Mouse (Mus musculus) neural tube, embryonic 13.5 days (tissue): Measurements from ENCODE around the gene Efcab5. TPM values are rescaled to one million over a fixed set of nuclear protein-coding genes. Genes with fewer than 3 reads are reported as not detected.
"Not testable (repeated sequence)": the region's sequence is repeated elsewhere in the genome, so short reads cannot be mapped to it uniquely, and the experiment has no call there.

Experiments used
- ATAC-seq: fragments of 200-750 bp; cut with Nextera tagmentation; 2 replicates; pipeline ENCODE4 v1.8.0; 2017; ENCODE audit warnings: low read depth, mild to moderate bottlenecking, moderate TSS enrichment, moderate library complexity
- H3K27ac ChIP-seq: fragments of 300-500 bp; sonication (generic); replicated peaks from 2 replicates; pipeline ENCODE4 v1.5.1; 2015; ENCODE audit warnings: moderate library complexity, mild to moderate bottlenecking, inconsistent platforms
- H3K27me3 ChIP-seq: fragments of 300-500 bp; sonication (generic); 2 replicates; pipeline ENCODE4 v1.6.1; 2015; ENCODE audit warnings: mild to moderate bottlenecking, inconsistent platforms
- H3K36me3 ChIP-seq: fragments of 300-500 bp; sonication (generic); 2 replicates; pipeline ENCODE4 v1.6.1; 2015; ENCODE audit warnings: mild to moderate bottlenecking, inconsistent platforms
- H3K4me1 ChIP-seq: fragments of 300-500 bp; sonication (generic); replicated peaks from 2 replicates; pipeline ENCODE4 v1.6.1; 2015; ENCODE audit warnings: inconsistent platforms
- H3K4me2 ChIP-seq: fragments of 300-500 bp; sonication (generic); 2 replicates; pipeline ENCODE4 v1.6.1; 2015; ENCODE audit warnings: inconsistent platforms, mild to moderate bottlenecking, moderate library complexity
- H3K4me3 ChIP-seq: fragments of 300-500 bp; sonication (generic); 2 replicates; pipeline ENCODE4 v1.5.1; 2015; ENCODE audit warnings: mild to moderate bottlenecking, inconsistent platforms
- H3K9ac ChIP-seq: fragments of 300-500 bp; sonication (generic); 2 replicates; pipeline ENCODE4 v1.6.1; 2015; ENCODE audit warnings: moderate library complexity, mild to moderate bottlenecking, inconsistent platforms
- H3K9me3 ChIP-seq: fragments of 300-500 bp; sonication (generic); 2 replicates; pipeline ENCODE4 v1.6.1; 2016; ENCODE audit warnings: inconsistent platforms
- WGBS: fragments of 180-500 bp; shearing (Covaris S2); methylation state at CpG from one replicate; pipeline ENCODE4 v1.1.7; 2015; 5-methylcytosine and 5-hydroxymethylcytosine counted together
- polyA plus RNA-seq: library from polyadenylated mRNA; unstranded; fragments of >200 nt; fragmentation: Nextera tagmentation; extraction: Ambion mirVana; gene quantifications from 2 replicates; pipeline ENCODE4 v1.2.1, GENCODE M21; 2015

The Efcab5 gene
- polyA plus RNA-seq, 1 experiment from 2014 or later = 0.29 TPM

- Histone ChIP-seq H3K9ac (no peak overlapping the region), H3K36me3 (no peaks in the 10 kb centered on the region), H3K4me3 (no peak overlapping the region), H3K4me1 (no peaks in the 10 kb centered on the region), H3K27me3 (no peaks in the 10 kb centered on the region), H3K27ac (no peak overlapping the region), H3K4me2 (no peak overlapping the region), H3K9me3 (no peaks in the 10 kb centered on the region)
- 34% methylated on average over 4 of the region's 4 CpGs for WGBS
- ATAC-seq = no peak
Measured at GRCm38 (mm10) chr11:77173731-77174130, 15.0 kb downstream of the Efcab5 start.

DNA sequence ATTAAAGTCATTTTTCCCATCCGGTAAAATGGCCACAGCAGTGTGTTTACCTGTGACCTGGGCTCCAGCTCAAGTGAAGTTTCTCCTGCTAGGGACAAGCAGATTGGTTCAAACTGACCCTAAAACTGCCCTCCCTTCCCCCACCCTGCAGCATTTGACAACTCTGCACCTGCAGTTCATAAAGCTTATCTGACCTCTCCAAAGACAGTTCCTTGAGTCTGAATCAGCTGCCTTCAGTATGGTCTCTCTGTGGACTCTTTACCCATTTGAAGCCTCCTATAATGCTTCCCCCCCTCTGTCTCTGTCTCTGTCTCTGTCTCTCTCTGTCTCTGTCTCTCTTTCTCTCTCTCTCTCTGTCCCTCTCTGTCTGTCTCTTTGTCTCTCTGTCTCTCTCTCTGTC, 28.0 kb downstream of the Efcab5 start:
- WGBS = 89% methylated on average over 1 of the region's 1 CpGs
- no peak for ATAC-seq
- Histone ChIP-seq H3K27me3 (no peaks in the 10 kb centered on the region), H3K9ac (no peak overlapping the region), H3K4me1 (no peaks in the 10 kb centered on the region), H3K9me3 (no peaks in the 10 kb centered on the region), H3K4me2 (no peak overlapping the region), H3K27ac (no peak overlapping the region), H3K36me3 (no peaks in the 10 kb centered on the region), H3K4me3 (no peak overlapping the region)

DNA sequence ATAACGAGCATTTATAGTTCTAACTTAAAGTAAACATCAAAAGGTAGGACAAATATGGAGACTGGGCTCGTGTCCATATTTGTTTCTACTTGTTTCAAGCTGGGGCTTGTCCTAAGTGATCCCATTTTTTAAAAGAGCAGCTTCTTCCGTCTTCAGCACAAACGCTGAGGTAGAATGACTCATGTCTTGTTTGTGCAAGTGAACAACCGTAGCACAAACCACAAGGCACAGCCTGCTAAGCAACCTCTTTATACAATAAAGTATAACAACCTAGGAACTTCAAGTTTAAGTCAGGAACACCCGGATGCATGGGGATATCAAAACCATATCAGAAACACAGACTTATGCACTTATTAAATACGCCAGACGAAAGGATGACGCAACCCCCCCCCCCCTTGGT, 28.4 kb downstream of the Efcab5 start:
- H3K4me1 ChIP-seq = no peaks in the 10 kb centered on the region
- no peak overlapping the region for H3K27ac ChIP-seq
- H3K36me3 ChIP-seq = no peaks in the 10 kb centered on the region
- no peak overlapping the region for H3K9ac ChIP-seq
- no peaks in the 10 kb centered on the region for H3K27me3 ChIP-seq
- 92% methylated on average over 9 of the region's 9 CpGs for WGBS
- no peak overlapping the region for H3K4me3 ChIP-seq
- H3K4me2 ChIP-seq = no peak overlapping the region
- no peak for ATAC-seq
- no peaks in the 10 kb centered on the region for H3K9me3 ChIP-seq

DNA sequence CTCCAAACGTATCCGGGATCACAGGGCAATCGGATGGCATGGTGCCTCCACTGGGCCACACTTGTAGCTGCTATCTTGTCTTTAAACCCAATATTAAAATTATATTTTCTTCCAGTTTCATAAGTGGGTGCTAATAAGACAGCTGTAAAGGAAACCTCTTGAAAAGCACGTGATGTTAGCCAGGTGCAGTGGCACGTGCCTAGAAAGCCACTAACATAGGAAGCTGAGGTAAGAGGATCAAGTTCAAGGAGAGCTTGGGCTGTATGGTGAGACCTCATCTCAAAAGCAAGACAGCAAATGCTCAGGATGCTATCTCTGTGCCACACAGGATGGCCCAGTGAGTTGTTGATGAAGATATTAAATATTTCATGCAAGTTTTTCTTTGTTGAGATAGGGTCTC, 34.6 kb downstream of the Efcab5 start:
- Histone ChIP-seq H3K4me1 (no peaks in the 10 kb centered on the region), H3K4me3 (no peak overlapping the region), H3K36me3 (no peaks in the 10 kb centered on the region), H3K27me3 (no peaks in the 10 kb centered on the region), H3K9me3 (no peaks in the 10 kb centered on the region), H3K4me2 (no peak overlapping the region), H3K27ac (no peak overlapping the region), H3K9ac (no peak overlapping the region)
- WGBS = 84% methylated on average over 5 of the region's 5 CpGs
- no peak for ATAC-seq

DNA sequence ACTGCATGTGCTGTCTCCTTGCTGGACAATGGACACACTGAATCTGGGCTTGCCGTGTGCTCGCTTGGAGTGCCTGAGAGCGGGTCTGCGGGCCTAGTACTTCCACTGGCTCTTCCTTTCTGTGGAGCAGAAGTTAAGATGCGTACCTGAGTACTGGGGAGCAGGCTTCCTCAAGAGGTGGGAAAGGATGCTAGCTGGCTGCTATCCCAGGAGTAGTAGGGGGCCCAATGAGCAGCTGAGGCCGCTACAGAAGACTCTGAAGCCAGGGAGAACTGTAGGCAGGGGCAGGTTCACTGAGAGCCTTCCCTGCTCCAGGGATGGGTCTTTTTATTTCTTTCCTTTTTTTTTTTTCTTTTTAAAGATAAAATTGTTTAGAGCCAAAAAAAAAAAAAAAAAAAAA, 38.0 kb downstream of the Efcab5 start:
- ATAC-seq = no peak
- Histone ChIP-seq H3K9me3 (peaks cover 5% of the 10 kb centered on the region; the same call in 1 of the 2 replicates), H3K27ac (no peak overlapping the region), H3K27me3 (no peaks in the 10 kb centered on the region), H3K36me3 (no peaks in the 10 kb centered on the region), H3K4me1 (no peaks in the 10 kb centered on the region), H3K4me3 (no peak overlapping the region), H3K9ac (no peak overlapping the region), H3K4me2 (no peak overlapping the region)
- 93% methylated on average over 6 of the region's 6 CpGs for WGBS

DNA sequence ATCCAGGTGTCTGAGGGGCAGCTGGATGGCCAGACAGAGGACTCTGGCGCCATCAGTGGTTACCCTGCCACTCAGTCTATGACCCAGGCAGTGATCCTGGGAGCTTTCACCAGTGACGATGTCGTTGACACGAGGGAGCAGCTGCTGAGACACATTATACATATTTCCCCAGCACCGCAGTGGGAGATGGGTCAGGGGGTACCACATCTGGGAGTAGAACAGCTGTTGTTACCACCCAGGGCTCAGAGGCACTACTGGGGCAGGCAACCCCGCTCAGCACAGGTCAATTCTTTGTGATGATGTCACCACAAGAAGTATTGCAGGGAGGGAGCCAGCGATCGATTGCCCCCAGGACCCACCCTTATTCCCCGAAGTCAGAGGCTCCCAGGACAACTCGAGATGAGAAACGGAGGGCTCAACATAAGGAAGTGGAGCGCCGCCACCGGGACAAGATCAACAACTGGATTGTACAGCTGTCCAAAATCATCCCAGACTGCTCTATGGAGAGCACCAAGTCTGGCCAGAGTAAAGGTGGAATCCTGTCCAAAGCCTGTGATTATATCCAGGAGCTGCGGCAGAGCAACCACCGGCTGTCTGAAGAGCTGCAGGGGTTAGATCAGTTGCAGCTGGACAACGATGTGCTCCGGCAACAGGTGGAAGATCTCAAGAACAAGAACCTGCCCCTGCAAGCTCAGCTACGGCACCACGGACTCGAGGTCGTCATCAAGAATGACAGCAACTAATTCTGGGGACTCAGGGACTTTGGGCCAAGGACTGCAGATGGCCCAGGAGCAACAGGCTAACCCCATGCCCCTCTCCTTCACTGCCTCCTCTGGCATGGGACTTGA, 38.8 kb downstream of the Efcab5 start:
- H3K4me1 ChIP-seq, H3K4me2 ChIP-seq, H3K36me3 ChIP-seq, H3K9ac ChIP-seq, H3K9me3 ChIP-seq, H3K4me3 ChIP-seq, H3K27ac ChIP-seq, H3K27me3 ChIP-seq, ATAC-seq: not testable (repeated sequence)
- 89% methylated on average over 22 of the region's 22 CpGs for WGBS

GRCm38 (mm10) chr11:77148774-77149173, 40.0 kb downstream of the Efcab5 start:
- WGBS = 89% methylated on average over 2 of the region's 2 CpGs

GRCm38 (mm10) chr11:77147753-77148152, 41.0 kb downstream of the Efcab5 start:
- Histone ChIP-seq H3K9me3 (peaks cover 5% of the 10 kb centered on the region; the same call in 1 of the 2 replicates), H3K36me3 (no peaks in the 10 kb centered on the region), H3K9ac (no peak overlapping the region), H3K27me3 (no peaks in the 10 kb centered on the region), H3K4me2 (no peak overlapping the region), H3K27ac (no peak overlapping the region), H3K4me3 (no peak overlapping the region), H3K4me1 (no peaks in the 10 kb centered on the region)
- ATAC-seq = no peak
- 89% methylated on average over 3 of the region's 3 CpGs for WGBS

More at GRCm38 (mm10) chr11:77148774-77149173, 40.0 kb downstream of the Efcab5 start:
- no peaks in the 10 kb centered on the region for H3K4me1 ChIP-seq
- H3K4me3 ChIP-seq = no peak overlapping the region
- peaks cover 5% of the 10 kb centered on the region; the same call in 1 of the 2 replicates for H3K9me3 ChIP-seq
- no peak overlapping the region for H3K4me2 ChIP-seq
- no peaks in the 10 kb centered on the region for H3K36me3 ChIP-seq
- no peak overlapping the region for H3K27ac ChIP-seq
- ATAC-seq = no peak
- no peak overlapping the region for H3K9ac ChIP-seq
- no peaks in the 10 kb centered on the region for H3K27me3 ChIP-seq

DNA sequence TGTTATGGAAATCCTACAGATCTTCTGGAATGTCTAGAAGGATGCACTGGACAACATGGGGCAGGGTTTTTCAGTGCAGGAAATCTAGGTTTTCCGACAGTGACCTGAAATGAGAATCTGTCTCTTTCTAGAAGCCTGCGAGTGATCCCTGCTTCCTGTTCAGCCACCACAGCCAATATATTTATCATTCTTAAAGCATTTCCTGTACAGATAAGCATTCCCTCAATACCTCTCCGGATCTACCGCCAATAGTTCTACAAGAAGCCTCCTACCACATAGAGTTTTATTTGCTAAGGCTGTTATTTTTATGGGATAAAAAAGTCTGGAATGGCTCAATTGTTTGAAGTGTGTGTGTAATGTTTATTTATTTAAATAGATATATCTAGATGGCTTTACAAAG, 43.3 kb downstream of the Efcab5 start:
- Histone ChIP-seq H3K36me3 (no peaks in the 10 kb centered on the region), H3K27me3 (no peaks in the 10 kb centered on the region), H3K27ac (no peak overlapping the region), H3K4me3 (no peak overlapping the region), H3K9me3 (peaks cover 5% of the 10 kb centered on the region; the same call in 1 of the 2 replicates), H3K4me1 (no peaks in the 10 kb centered on the region), H3K9ac (no peak overlapping the region), H3K4me2 (no peak overlapping the region)
- WGBS = 77% methylated on average over 4 of the region's 4 CpGs
- no peak for ATAC-seq

- Histone ChIP-seq H3K36me3 (no peaks in the 10 kb centered on the region), H3K4me2 (no peak overlapping the region), H3K4me1 (no peaks in the 10 kb centered on the region), H3K9ac (no peak overlapping the region), H3K9me3 (no peaks in the 10 kb centered on the region), H3K4me3 (no peak overlapping the region), H3K27me3 (no peaks in the 10 kb centered on the region), H3K27ac (no peak overlapping the region)
- 66% methylated on average over 6 of the region's 6 CpGs for WGBS
- ATAC-seq = no peak
Measured at GRCm38 (mm10) chr11:77141938-77142337, 46.8 kb downstream of the Efcab5 start.

DNA sequence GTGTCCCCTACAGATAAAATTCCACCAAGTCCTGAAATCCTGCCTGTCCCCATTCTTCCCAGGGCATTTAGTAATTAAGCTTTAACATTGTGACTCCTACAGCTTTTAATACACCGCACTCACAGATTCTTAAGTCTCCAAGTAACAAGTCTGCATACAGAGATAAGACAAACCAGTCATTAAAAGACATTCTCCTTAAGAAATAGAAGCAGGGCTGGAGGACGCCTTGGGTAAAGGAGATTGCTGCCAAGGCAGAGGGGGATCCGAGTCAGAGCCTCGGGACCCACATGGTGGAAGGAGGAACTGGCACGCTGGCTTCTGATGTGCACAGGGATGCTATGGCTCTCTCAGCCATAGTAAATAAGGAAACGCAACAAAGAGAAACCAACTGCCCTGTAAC, 48.8 kb downstream of the Efcab5 start:
- Histone ChIP-seq H3K36me3 (no peaks in the 10 kb centered on the region), H3K9ac (no peak overlapping the region), H3K27me3 (no peaks in the 10 kb centered on the region), H3K9me3 (no peaks in the 10 kb centered on the region), H3K4me3 (no peak overlapping the region), H3K4me2 (no peak overlapping the region), H3K4me1 (no peaks in the 10 kb centered on the region), H3K27ac (no peak overlapping the region)
- 87% methylated on average over 6 of the region's 6 CpGs for WGBS
- no peak for ATAC-seq

DNA sequence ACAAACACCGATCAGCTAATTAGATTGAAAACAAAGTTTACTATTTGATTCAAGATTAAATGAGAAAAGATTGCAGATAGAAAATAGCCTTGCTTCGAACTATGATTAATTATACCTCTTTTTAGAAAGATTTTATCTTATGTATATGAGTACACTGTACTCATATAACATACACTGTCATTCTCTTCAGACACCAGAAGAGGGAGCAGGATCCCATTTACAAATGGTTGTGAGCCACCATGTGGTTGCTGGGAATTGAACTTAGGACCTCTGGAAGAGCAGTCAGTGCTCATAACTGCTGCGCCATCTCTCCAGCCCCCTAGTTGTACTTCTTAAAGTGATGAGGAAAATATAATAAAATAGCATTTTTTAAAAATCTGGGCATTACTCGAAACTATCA, 55.3 kb downstream of the Efcab5 start:
- ATAC-seq = no peak
- no peaks in the 10 kb centered on the region for H3K27me3 ChIP-seq

GRCm38 (mm10) chr11:77132580-77132979, 56.2 kb downstream of the Efcab5 start:
- no peaks in the 10 kb centered on the region for H3K36me3 ChIP-seq
- no peak overlapping the region for H3K4me2 ChIP-seq
- no peaks in the 10 kb centered on the region for H3K27me3 ChIP-seq
- no peak overlapping the region for H3K4me3 ChIP-seq
- no peak overlapping the region for H3K9ac ChIP-seq
- H3K27ac ChIP-seq = no peak overlapping the region
- H3K4me1 ChIP-seq = no peaks in the 10 kb centered on the region
- 61% methylated on average over 3 of the region's 3 CpGs for WGBS
- ATAC-seq = no peak
- H3K9me3 ChIP-seq = no peaks in the 10 kb centered on the region

More for the DNA sequence above, 55.3 kb downstream of the Efcab5 start:
- Histone ChIP-seq H3K9me3 (no peaks in the 10 kb centered on the region), H3K4me2 (no peak overlapping the region), H3K27ac (no peak overlapping the region), H3K4me1 (no peaks in the 10 kb centered on the region), H3K9ac (no peak overlapping the region), H3K36me3 (no peaks in the 10 kb centered on the region), H3K4me3 (no peak overlapping the region)
- WGBS = 95% methylated on average over 4 of the region's 4 CpGs
